Mouse (Mus musculus) adrenal gland, postnatal 14 days (tissue): ENCODE measurements at regions not wholly inside any gene's neighbourhood (a gene's known extent, or its start where the extent isn't known, plus 50 kb on each side); places are given as distances from the start of the nearest gene placed in this dataset.

ENCODE experiments used
- DNase-seq: peaks from one replicate; pipeline ENCODE4 v3.0.0; 2021; ENCODE audit warnings: mixed read lengths

GRCm38 (mm10) chr13:15227641-15228040 is 235.4 kb upstream of the Gli3 start:
- no peak for DNase-seq
